Mouse (Mus musculus): ENCODE measurements at regions not wholly inside any gene's neighbourhood (a gene's known extent, or its start where the extent isn't known, plus 50 kb on each side); places are given as distances from the start of the nearest gene placed in this dataset.
A peak's percentile ranks its signal among the peaks of the same experiment; 100 is the strongest.

DNA sequence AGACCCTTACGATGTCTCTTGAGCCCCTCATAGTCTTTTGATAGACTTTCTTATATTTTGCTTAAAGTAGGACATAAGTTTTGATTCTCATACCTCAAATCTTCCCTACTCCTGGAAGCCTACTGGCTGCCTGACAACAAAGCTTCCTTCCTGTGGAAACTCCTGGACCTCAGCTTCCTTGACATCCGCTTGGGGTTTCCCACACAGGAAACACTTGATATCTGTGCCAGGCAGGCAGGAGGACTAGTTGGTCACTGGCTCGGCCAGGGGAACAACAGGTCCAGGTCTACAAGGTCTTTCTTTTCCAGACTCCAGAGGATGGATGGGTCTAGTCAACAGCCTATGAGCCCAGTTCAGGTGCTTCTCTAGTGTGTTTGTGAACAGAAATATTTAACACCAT, 142.8 kb downstream of the Arrdc4 start:
- 76% methylated on average over 3 of the region's 3 CpGs for WGBS
- H3K36me3 ChIP-seq (ENCODE audit: insufficient read depth, low read length): no peaks in the 10 kb centered on the region
- no peak overlapping the region for H3K4me3 ChIP-seq (replicated peaks; ENCODE audit: low read depth, low read length)
- TF ChIP-seq CTCF (IDR thresholded peaks at IDR 0.05; ENCODE audit: low read depth): no peak
- no peak for ATAC-seq (replicated peaks; ENCODE audit: low FRiP score, low read depth)
- H3K9me3 ChIP-seq (replicated peaks; ENCODE audit: low read length): no peaks in the 10 kb centered on the region
- H3K27me3 ChIP-seq (ENCODE audit: insufficient read depth, low read length): no peaks in the 10 kb centered on the region
- no peak overlapping the region for H3K4me2 ChIP-seq (ENCODE audit: low read length)
- H3K27ac ChIP-seq: no peak overlapping the region
- peak; percentile 29 for DNase-seq (ENCODE audit: low spot score)
- no peaks in the 10 kb centered on the region for H3K4me1 ChIP-seq (replicated peaks; ENCODE audit: insufficient read depth, low read length)
- H3K9ac ChIP-seq (ENCODE audit: low read depth, low read length): no peak overlapping the region

DNA sequence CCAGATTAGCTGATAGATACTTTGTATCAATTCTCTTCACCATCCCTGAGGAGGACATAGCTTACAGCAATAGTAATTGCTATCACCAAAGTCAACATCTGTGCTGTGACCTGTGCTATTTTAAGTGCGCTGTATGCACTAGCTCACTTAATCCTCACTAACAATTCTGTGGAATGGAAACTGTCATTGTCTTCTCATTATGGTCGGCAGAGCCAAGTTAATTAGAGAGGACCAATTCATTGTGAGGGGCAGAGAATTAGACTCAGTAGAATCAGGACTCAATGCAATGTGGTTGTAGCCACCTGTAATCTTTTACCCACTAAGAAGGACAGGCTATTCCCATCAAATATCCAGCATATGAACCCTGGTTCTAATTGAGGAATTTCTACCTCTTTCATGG, 145.3 kb downstream of the Arrdc4 start:
- H3K4me1 ChIP-seq (replicated peaks; ENCODE audit: insufficient read depth, low read length): no peaks in the 10 kb centered on the region
- no peak overlapping the region for H3K4me3 ChIP-seq (replicated peaks; ENCODE audit: low read depth, low read length)
- no peaks in the 10 kb centered on the region for H3K9me3 ChIP-seq (replicated peaks; ENCODE audit: low read length)
- no peak for TF ChIP-seq CTCF (IDR thresholded peaks at IDR 0.05; ENCODE audit: low read depth)
- H3K9ac ChIP-seq (ENCODE audit: low read depth, low read length): no peak overlapping the region
- no peak overlapping the region for H3K27ac ChIP-seq
- no peaks in the 10 kb centered on the region for H3K36me3 ChIP-seq (ENCODE audit: insufficient read depth, low read length)
- H3K27me3 ChIP-seq (ENCODE audit: insufficient read depth, low read length): no peaks in the 10 kb centered on the region
- ATAC-seq (replicated peaks; ENCODE audit: low FRiP score, low read depth): no peak
- 75% methylated on average over 2 of the region's 2 CpGs for WGBS
- H3K4me2 ChIP-seq (ENCODE audit: low read length): no peak overlapping the region
- DNase-seq (ENCODE audit: low spot score): no peak

DNA sequence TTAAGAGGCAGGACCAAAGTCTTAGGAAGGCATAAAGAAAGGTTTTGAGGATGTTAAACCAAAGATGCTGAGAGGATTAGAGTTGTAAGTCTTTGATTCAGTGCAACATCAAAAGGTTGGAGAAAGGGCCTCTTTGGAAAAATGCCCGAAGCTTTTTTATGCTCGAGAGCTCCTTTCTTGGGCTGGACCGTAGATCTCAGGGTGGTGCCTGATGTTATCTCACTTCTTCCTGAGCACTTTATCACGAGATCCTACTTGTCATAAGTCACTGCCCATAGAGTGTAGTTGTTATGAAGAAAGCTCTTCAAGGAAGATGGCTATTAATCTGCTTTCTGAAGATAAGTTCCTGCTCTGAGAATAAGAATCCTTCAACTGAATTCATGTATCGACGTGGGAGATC, 147.0 kb downstream of the Arrdc4 start:
- DNase-seq (ENCODE audit: low spot score) (peak; percentile 25), ATAC-seq (replicated peaks; ENCODE audit: low FRiP score, low read depth) (no peak)
- H3K36me3 ChIP-seq (ENCODE audit: insufficient read depth, low read length): no peaks in the 10 kb centered on the region
- 57% methylated on average over 6 of the region's 6 CpGs for WGBS
- H3K9me3 ChIP-seq (replicated peaks; ENCODE audit: low read length): no peaks in the 10 kb centered on the region
- no peaks in the 10 kb centered on the region for H3K4me1 ChIP-seq (replicated peaks; ENCODE audit: insufficient read depth, low read length)
- H3K27ac ChIP-seq: no peak overlapping the region
- no peak overlapping the region for H3K4me2 ChIP-seq (ENCODE audit: low read length)
- no peaks in the 10 kb centered on the region for H3K27me3 ChIP-seq (ENCODE audit: insufficient read depth, low read length)
- no peak overlapping the region for H3K9ac ChIP-seq (ENCODE audit: low read depth, low read length)
- H3K4me3 ChIP-seq (replicated peaks; ENCODE audit: low read depth, low read length): no peak overlapping the region
- TF ChIP-seq CTCF (IDR thresholded peaks at IDR 0.05; ENCODE audit: low read depth): no peak

- Histone ChIP-seq H3K27ac (no peak overlapping the region), H3K9ac (ENCODE audit: low read depth, low read length) (no peak overlapping the region), H3K4me3 (replicated peaks; ENCODE audit: low read depth, low read length) (no peak overlapping the region), H3K4me1 (replicated peaks; ENCODE audit: insufficient read depth, low read length) (0 out of 2 replicates have a peak, but pooled peaks cover 9% of the 10 kb centered on the region), H3K27me3 (ENCODE audit: insufficient read depth, low read length) (no peaks in the 10 kb centered on the region), H3K4me2 (ENCODE audit: low read length) (peak overlapping the region; percentile 41), H3K9me3 (replicated peaks; ENCODE audit: low read length) (no peaks in the 10 kb centered on the region), H3K36me3 (ENCODE audit: insufficient read depth, low read length) (no peaks in the 10 kb centered on the region)
- no peak for ATAC-seq (replicated peaks; ENCODE audit: low FRiP score, low read depth)
- no peak for TF ChIP-seq CTCF (IDR thresholded peaks at IDR 0.05; ENCODE audit: low read depth)
- 29% methylated on average over 4 of the region's 4 CpGs for WGBS
- no peak for DNase-seq (ENCODE audit: low spot score)
Measured at GRCm38 (mm10) chr7:68594017-68594386, 155.0 kb downstream of the Arrdc4 start.

GRCm38 (mm10) chr7:68593344-68594016, 155.6 kb downstream of the Arrdc4 start:
- 0 out of 2 replicates have a peak, but pooled peaks cover 9% of the 10 kb centered on the region for H3K4me1 ChIP-seq (replicated peaks; ENCODE audit: insufficient read depth, low read length)
- 21% methylated on average over 15 of the region's 15 CpGs for WGBS
- no peak for ATAC-seq (replicated peaks; ENCODE audit: low FRiP score, low read depth)
- no peaks in the 10 kb centered on the region for H3K36me3 ChIP-seq (ENCODE audit: insufficient read depth, low read length)
- peak overlapping the region; percentile 41 for H3K4me2 ChIP-seq (ENCODE audit: low read length)
- no peak overlapping the region for H3K27ac ChIP-seq
- H3K9me3 ChIP-seq (replicated peaks; ENCODE audit: low read length): no peaks in the 10 kb centered on the region
- H3K4me3 ChIP-seq (replicated peaks; ENCODE audit: low read depth, low read length): no peak overlapping the region
- no peak for TF ChIP-seq CTCF (IDR thresholded peaks at IDR 0.05; ENCODE audit: low read depth)
- H3K27me3 ChIP-seq (ENCODE audit: insufficient read depth, low read length): no peaks in the 10 kb centered on the region
- DNase-seq (ENCODE audit: low spot score): peak; percentile 49
- no peak overlapping the region for H3K9ac ChIP-seq (ENCODE audit: low read depth, low read length)

GRCm38 (mm10) chr7:68582540-68583325, 166.3 kb downstream of the Arrdc4 start:
- no peak for TF ChIP-seq CTCF (IDR thresholded peaks at IDR 0.05; ENCODE audit: low read depth)
- no peaks in the 10 kb centered on the region for H3K27me3 ChIP-seq (ENCODE audit: insufficient read depth, low read length)
- H3K9me3 ChIP-seq (replicated peaks; ENCODE audit: low read length): no peaks in the 10 kb centered on the region
- DNase-seq (ENCODE audit: low spot score): no peak
- H3K4me2 ChIP-seq (ENCODE audit: low read length): no peak overlapping the region
- no peak overlapping the region for H3K27ac ChIP-seq
- no peak for ATAC-seq (replicated peaks; ENCODE audit: low FRiP score, low read depth)
- H3K4me3 ChIP-seq (replicated peaks; ENCODE audit: low read depth, low read length): no peak overlapping the region
- no peaks in the 10 kb centered on the region for H3K36me3 ChIP-seq (ENCODE audit: insufficient read depth, low read length)
- no peak overlapping the region for H3K9ac ChIP-seq (ENCODE audit: low read depth, low read length)
- 79% methylated on average over 13 of the region's 13 CpGs for WGBS
- no peaks in the 10 kb centered on the region for H3K4me1 ChIP-seq (replicated peaks; ENCODE audit: insufficient read depth, low read length)

Data from kidney, postnatal 0 days (tissue).